Mouse (Mus musculus) heart, embryonic 14.5 days (tissue): ENCODE measurements around the gene Cpa3. TPM values are rescaled to one million over a fixed set of nuclear protein-coding genes. Genes with fewer than 3 reads are reported as not detected.
A peak's percentile ranks its signal among the peaks of the same experiment; 100 is the strongest.

ENCODE experiments used
- ATAC-seq: fragments of 200-750 bp; cut with Nextera tagmentation; 2 replicates; pipeline ENCODE4 v1.8.0; 2017; ENCODE audit warnings: low read depth, moderate TSS enrichment; ENCODE audit not compliant: insufficient number of reproducible peaks, insufficient read depth, low FRiP score
- H3K27ac ChIP-seq, 2 experiments: fragments of 200-500 bp in 1 of 2; fragments of 300-500 bp in 1 of 2; sonication (generic) in 1 of 2; replicated peaks in 1 of 2; 2 replicates each; pipeline ENCODE4 v1.5.1; 2012 to 2014; ENCODE audit warnings: low read depth in 2 of 2, low read length in 2 of 2, control low read depth in 1 of 2, mild to moderate bottlenecking in 1 of 2, mixed read lengths in 1 of 2; ENCODE audit not compliant: control insufficient read depth in 1 of 2, insufficient read depth in 1 of 2
- H3K27me3 ChIP-seq: fragments of 300-500 bp; sonication (generic); 2 replicates; pipeline ENCODE4 v1.6.1; 2014; ENCODE audit warnings: mild to moderate bottlenecking, low read length, control low read depth; ENCODE audit not compliant: control insufficient read depth, insufficient read depth
- H3K36me3 ChIP-seq: fragments of 300-500 bp; sonication (generic); 2 replicates; pipeline ENCODE4 v1.6.1; 2014; ENCODE audit warnings: mild to moderate bottlenecking, control low read depth, low read length, mixed read lengths; ENCODE audit not compliant: control insufficient read depth, insufficient read depth
- H3K4me1 ChIP-seq, 2 experiments: fragments of 200-500 bp in 1 of 2; fragments of 300-500 bp in 1 of 2; sonication (generic) in 1 of 2; 2 replicates each; pipeline ENCODE4 v1.6.1; 2012 to 2014; ENCODE audit warnings: low read length in 2 of 2, control low read depth in 1 of 2, mixed read lengths in 1 of 2; ENCODE audit not compliant: control insufficient read depth in 2 of 2, insufficient read depth in 2 of 2
- H3K4me2 ChIP-seq: fragments of 300-500 bp; sonication (generic); 2 replicates; pipeline ENCODE4 v1.6.1; 2014; ENCODE audit warnings: mild to moderate bottlenecking, low read length
- H3K4me3 ChIP-seq, 2 experiments: fragments of 200-500 bp in 1 of 2; fragments of 300-500 bp in 1 of 2; sonication (generic) in 1 of 2; 2 replicates each; pipeline ENCODE4 v1.5.1; 2012 to 2014; ENCODE audit warnings: low read length in 2 of 2, mild to moderate bottlenecking in 2 of 2, control low read depth in 1 of 2, low read depth in 1 of 2, moderate library complexity in 1 of 2; ENCODE audit not compliant: control insufficient read depth in 1 of 2, insufficient read depth in 1 of 2
- H3K9ac ChIP-seq: fragments of 300-500 bp; sonication (generic); 2 replicates; pipeline ENCODE4 v1.6.1; 2014; ENCODE audit warnings: mild to moderate bottlenecking, low read length
- H3K9me3 ChIP-seq: fragments of 300-500 bp; sonication (generic); 2 replicates; pipeline ENCODE4 v1.6.1; 2016; ENCODE audit warnings: low read length, control low read depth; ENCODE audit not compliant: control insufficient read depth
- WGBS: fragments of 180-500 bp; shearing (Covaris S2); extraction: QIAGEN DNeasy Blood & Tissue Kit; methylation state at CpG from one replicate; pipeline ENCODE4 v1.1.7; 2014; 5-methylcytosine and 5-hydroxymethylcytosine counted together
- polyA plus RNA-seq: library from polyadenylated mRNA; unstranded; fragments of >200 nt; fragmentation: Nextera tagmentation; extraction: Ambion mirVana; gene quantifications from 2 replicates; pipeline ENCODE4 v1.2.1, GENCODE M21; 2014

The Cpa3 gene
- polyA plus RNA-seq, 1 experiment from 2014 or later = 4.4 TPM

- Histone ChIP-seq H3K4me2 (no peak overlapping the region), H3K4me1 (no peaks in the 10 kb centered on the region), H3K4me3 (no peak overlapping the region), H3K36me3 (no peaks in the 10 kb centered on the region), H3K9ac (no peak overlapping the region), H3K27ac (no peak overlapping the region), H3K9me3 (no peaks in the 10 kb centered on the region), H3K27me3 (no peaks in the 10 kb centered on the region)
- WGBS = 19% methylated on average over 1 of the region's 1 CpGs
- ATAC-seq = no peak
Observed at GRCm38 (mm10) chr3:20236965-20237364, 5.0 kb downstream of the Cpa3 start.

GRCm38 (mm10) chr3:20229027-20229426, 13.0 kb downstream of the Cpa3 start:
- Histone ChIP-seq H3K27me3 (no peaks in the 10 kb centered on the region), H3K9ac (no peak overlapping the region), H3K27ac (no peak overlapping the region), H3K4me3 (no peak overlapping the region), H3K4me1 (no peaks in the 10 kb centered on the region), H3K4me2 (no peak overlapping the region), H3K36me3 (no peaks in the 10 kb centered on the region), H3K9me3 (no peaks in the 10 kb centered on the region)
- ATAC-seq = no peak
- 83% methylated on average over 1 of the region's 1 CpGs for WGBS

- no peak for ATAC-seq
- Histone ChIP-seq H3K4me2 (no peak overlapping the region), H3K27me3 (no peaks in the 10 kb centered on the region), H3K9me3 (no peaks in the 10 kb centered on the region), H3K9ac (no peak overlapping the region), H3K36me3 (no peaks in the 10 kb centered on the region), H3K4me1 (no peaks in the 10 kb centered on the region), H3K4me3 (no peak overlapping the region), H3K27ac (no peak overlapping the region)
- WGBS = 74% methylated on average over 2 of the region's 2 CpGs
Observed at GRCm38 (mm10) chr3:20225429-20225828, 16.6 kb downstream of the Cpa3 start.

- ATAC-seq = no peak; the same call in 1 of the 2 replicates
- Histone ChIP-seq H3K9ac (no peak overlapping the region), H3K27me3 (no peaks in the 10 kb centered on the region), H3K4me1 (no peaks in the 10 kb centered on the region), H3K27ac (no peak overlapping the region), H3K9me3 (no peaks in the 10 kb centered on the region), H3K36me3 (no peaks in the 10 kb centered on the region), H3K4me3 (no peak overlapping the region), H3K4me2 (no peak overlapping the region)
- WGBS = 78% methylated on average over 9 of the region's 9 CpGs
Observed at GRCm38 (mm10) chr3:20222926-20223698, 18.9 kb downstream of the Cpa3 start.

GRCm38 (mm10) chr3:20222136-20222535, 19.8 kb downstream of the Cpa3 start:
- WGBS = 77% methylated on average over 3 of the region's 3 CpGs
- no peak overlapping the region for H3K4me3 ChIP-seq
- H3K36me3 ChIP-seq = no peaks in the 10 kb centered on the region

GRCm38 (mm10) chr3:20198869-20199268, 43.1 kb downstream of the Cpa3 start:
- Histone ChIP-seq H3K27me3 (no peaks in the 10 kb centered on the region), H3K4me1 (peaks cover 0 to 5% of the 10 kb centered on the region in 2 experiments; a peak in 2 of 4 replicates), H3K27ac (no peak overlapping the region), H3K4me2 (no peak overlapping the region), H3K9me3 (no peaks in the 10 kb centered on the region), H3K4me3 (no peak overlapping the region), H3K9ac (no peak overlapping the region), H3K36me3 (no peaks in the 10 kb centered on the region)
- WGBS = 27% methylated on average over 6 of the region's 6 CpGs
- ATAC-seq = no peak

More at GRCm38 (mm10) chr3:20222136-20222535, 19.8 kb downstream of the Cpa3 start:
- H3K27me3 ChIP-seq = no peaks in the 10 kb centered on the region
- no peak for ATAC-seq
- H3K4me2 ChIP-seq = no peak overlapping the region
- no peaks in the 10 kb centered on the region for H3K9me3 ChIP-seq
- H3K4me1 ChIP-seq = no peaks in the 10 kb centered on the region
- no peak overlapping the region for H3K27ac ChIP-seq
- H3K9ac ChIP-seq = no peak overlapping the region

- no peak overlapping the region for H3K9ac ChIP-seq
- no peaks in the 10 kb centered on the region for H3K36me3 ChIP-seq
- no peaks in the 10 kb centered on the region for H3K9me3 ChIP-seq
- no peaks in the 10 kb centered on the region for H3K27me3 ChIP-seq
- peaks cover 0 to 5% of the 10 kb centered on the region in 2 experiments; a peak in 2 of 4 replicates for H3K4me1 ChIP-seq
- H3K4me3 ChIP-seq = no peak overlapping the region
- WGBS = 30% methylated on average over 10 of the region's 10 CpGs
- H3K4me2 ChIP-seq = peak overlapping the region; percentile 18; the same call in 1 of the 2 replicates
- no peak for ATAC-seq
- no peak overlapping the region for H3K27ac ChIP-seq
Observed at GRCm38 (mm10) chr3:20197878-20198277, 44.1 kb downstream of the Cpa3 start.
